Mouse (Mus musculus) kidney, postnatal 0 days (tissue): ENCODE measurements at regions not wholly inside any gene's neighbourhood (a gene's known extent, or its start where the extent isn't known, plus 50 kb on each side); places are given as distances from the start of the nearest gene placed in this dataset.

Experiments used
- ATAC-seq: fragments of 200-750 bp; cut with Nextera tagmentation; replicated peaks from 2 replicates; pipeline ENCODE4 v1.8.0; 2017; ENCODE audit warnings: low read depth, moderate number of reproducible peaks, moderate TSS enrichment, moderate library complexity; ENCODE audit not compliant: low FRiP score
- DNase-seq: peaks from one replicate; pipeline ENCODE4 v3.0.0-alpha.2; 2016; ENCODE audit warnings: low spot score
- H3K27ac ChIP-seq: fragments of 300-500 bp; sonication (generic); 2 replicates; pipeline ENCODE4 v1.5.1; 2014; ENCODE audit warnings: mild to moderate bottlenecking
- H3K27me3 ChIP-seq: fragments of 300-500 bp; sonication (generic); 2 replicates; pipeline ENCODE4 v1.6.1; 2014; ENCODE audit warnings: low read length, mixed read lengths; ENCODE audit not compliant: insufficient read depth
- H3K36me3 ChIP-seq: fragments of 300-500 bp; sonication (generic); 2 replicates; pipeline ENCODE4 v1.6.1; 2014; ENCODE audit warnings: low read length, mixed read lengths; ENCODE audit not compliant: insufficient read depth
- H3K4me1 ChIP-seq: fragments of 300-500 bp; sonication (generic); replicated peaks from 2 replicates; pipeline ENCODE4 v1.6.1; 2014; ENCODE audit warnings: antibody characterized with exemption, low read length, mixed read lengths; ENCODE audit not compliant: insufficient read depth
- H3K4me2 ChIP-seq: fragments of 300-500 bp; sonication (generic); 2 replicates; pipeline ENCODE4 v1.6.1; 2014; ENCODE audit warnings: mild to moderate bottlenecking, low read length, moderate library complexity, mixed read lengths
- H3K4me3 ChIP-seq: fragments of 300-500 bp; sonication (generic); replicated peaks from 2 replicates; pipeline ENCODE4 v1.5.1; 2014; ENCODE audit warnings: low read depth, low read length
- H3K9ac ChIP-seq: fragments of 300-500 bp; sonication (generic); 2 replicates; pipeline ENCODE4 v1.6.1; 2014; ENCODE audit warnings: low read depth, low read length
- H3K9me3 ChIP-seq: fragments of 300-500 bp; sonication (generic); replicated peaks from 2 replicates; pipeline ENCODE4 v1.6.1; 2016; ENCODE audit warnings: low read length, inconsistent platforms, mixed read lengths
- CTCF ChIP-seq: IDR thresholded peaks from 2 replicates; pipeline ENCODE4 v1.5.1; 2016; ENCODE audit warnings: antibody characterized with exemption, low read depth, mild to moderate bottlenecking, moderate library complexity
- WGBS: fragments of 180-500 bp; shearing (Covaris S2); extraction: QIAGEN DNeasy Blood & Tissue Kit; methylation state at CpG from one replicate; pipeline ENCODE4 v1.1.7; 2014; 5-methylcytosine and 5-hydroxymethylcytosine counted together

DNA sequence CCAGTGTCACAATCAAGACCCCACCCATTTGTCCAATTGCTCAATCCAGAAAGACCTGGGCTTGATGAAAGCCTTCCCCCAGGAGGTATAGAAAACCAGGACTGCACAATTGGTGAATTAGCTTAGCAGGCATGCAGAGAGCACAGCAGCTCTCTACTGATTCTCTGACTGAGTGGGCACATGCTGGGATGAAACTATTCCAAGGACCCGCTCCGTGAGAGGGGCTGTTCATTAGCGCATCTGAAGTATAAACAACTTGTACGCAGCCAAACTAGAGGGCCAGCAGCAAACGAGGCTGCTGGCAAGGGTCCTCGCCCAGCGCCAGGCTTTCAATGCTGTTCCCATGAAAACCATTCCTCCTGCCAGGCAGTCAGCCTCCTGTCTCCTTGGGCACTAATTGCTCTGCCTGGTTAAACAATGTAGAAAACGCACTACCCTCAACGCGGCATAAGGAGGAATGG, 122.3 kb downstream of the Basp1 start:
- no peak for TF ChIP-seq CTCF
- no peaks in the 10 kb centered on the region for H3K9me3 ChIP-seq
- no peaks in the 10 kb centered on the region for H3K27me3 ChIP-seq
- no peak overlapping the region for H3K4me3 ChIP-seq
- no peaks in the 10 kb centered on the region for H3K4me1 ChIP-seq
- H3K9ac ChIP-seq = no peak overlapping the region
- no peak overlapping the region for H3K27ac ChIP-seq
- DNase-seq (no peak), ATAC-seq (no peak)
- no peaks in the 10 kb centered on the region for H3K36me3 ChIP-seq
- no peak overlapping the region for H3K4me2 ChIP-seq
- 83% methylated on average over 10 of the region's 10 CpGs for WGBS

DNA sequence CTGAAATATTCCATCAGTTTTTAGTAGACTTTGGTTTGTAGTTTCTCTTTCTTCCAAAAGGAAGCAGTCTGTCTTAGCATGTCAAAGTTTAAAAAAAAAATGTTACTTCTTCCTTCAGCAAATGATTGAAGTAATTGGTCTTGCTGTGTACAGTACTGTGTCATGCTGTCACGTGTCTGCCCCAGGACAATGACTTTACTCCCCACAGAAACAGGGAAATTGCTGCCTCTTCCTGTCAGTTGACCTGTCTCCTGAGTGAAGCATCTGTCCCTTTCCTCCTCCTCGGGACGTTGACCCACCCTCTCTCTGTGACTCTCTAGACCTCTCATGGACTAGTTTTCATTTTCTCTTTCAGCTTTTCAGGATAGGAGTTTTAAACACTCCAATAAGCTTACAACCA, 125.7 kb downstream of the Basp1 start:
- no peak overlapping the region for H3K9ac ChIP-seq
- no peaks in the 10 kb centered on the region for H3K9me3 ChIP-seq
- no peaks in the 10 kb centered on the region for H3K36me3 ChIP-seq
- DNase-seq (no peak), ATAC-seq (no peak)
- H3K27me3 ChIP-seq = no peaks in the 10 kb centered on the region
- H3K4me2 ChIP-seq = no peak overlapping the region
- no peak overlapping the region for H3K27ac ChIP-seq
- no peak overlapping the region for H3K4me3 ChIP-seq
- WGBS = 37% methylated on average over 3 of the region's 3 CpGs
- no peak for TF ChIP-seq CTCF
- H3K4me1 ChIP-seq = no peaks in the 10 kb centered on the region

DNA sequence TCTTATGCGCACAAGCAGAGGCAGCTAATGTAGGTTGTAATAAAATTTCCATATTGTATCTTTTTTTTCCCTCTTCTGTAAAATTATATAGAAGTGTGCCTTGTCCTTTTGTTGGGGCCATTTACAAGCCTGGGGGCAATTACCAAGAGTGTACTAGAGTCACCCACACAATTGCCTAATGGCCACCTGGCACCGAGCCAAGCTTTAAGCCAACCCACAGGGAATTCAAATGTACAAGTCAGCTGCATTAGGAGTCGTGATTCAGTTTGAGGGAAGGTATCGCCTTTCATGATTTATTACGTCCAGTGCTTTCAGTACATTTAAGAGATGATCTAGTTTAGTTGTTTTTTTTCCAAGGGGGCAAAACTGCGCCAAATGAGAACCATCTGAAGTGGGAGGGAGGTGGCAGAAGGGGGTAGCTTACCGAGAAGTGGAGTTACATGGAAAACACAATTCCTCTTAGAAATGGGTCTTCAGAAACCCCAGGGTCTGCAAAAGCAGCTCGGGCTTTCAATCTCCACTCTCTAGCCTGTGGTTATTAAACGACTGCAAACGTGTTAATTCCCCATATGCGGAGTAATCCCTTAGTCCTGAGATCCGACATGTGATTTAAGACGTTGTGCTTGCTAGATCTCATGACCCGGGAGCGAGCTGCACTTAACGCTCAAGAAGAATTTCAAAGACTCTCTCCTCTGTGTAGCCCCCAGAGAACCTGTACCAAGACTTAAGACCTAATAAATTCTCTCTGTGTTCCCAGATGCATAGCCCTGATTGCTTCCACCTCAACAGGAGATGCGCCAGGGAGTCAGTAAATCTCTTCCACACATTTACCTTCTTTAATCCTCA, 129.0 kb downstream of the Basp1 start:
- no peak overlapping the region for H3K27ac ChIP-seq
- H3K36me3 ChIP-seq = no peaks in the 10 kb centered on the region
- TF ChIP-seq CTCF = no peak
- no peak overlapping the region for H3K4me2 ChIP-seq
- no peaks in the 10 kb centered on the region for H3K4me1 ChIP-seq
- 20% methylated on average over 17 of the region's 17 CpGs for WGBS
- H3K9ac ChIP-seq = no peak overlapping the region
- ATAC-seq = no peak
- H3K27me3 ChIP-seq = no peaks in the 10 kb centered on the region
- H3K4me3 ChIP-seq = no peak overlapping the region
- H3K9me3 ChIP-seq = no peaks in the 10 kb centered on the region
- DNase-seq = peak; percentile 33

DNA sequence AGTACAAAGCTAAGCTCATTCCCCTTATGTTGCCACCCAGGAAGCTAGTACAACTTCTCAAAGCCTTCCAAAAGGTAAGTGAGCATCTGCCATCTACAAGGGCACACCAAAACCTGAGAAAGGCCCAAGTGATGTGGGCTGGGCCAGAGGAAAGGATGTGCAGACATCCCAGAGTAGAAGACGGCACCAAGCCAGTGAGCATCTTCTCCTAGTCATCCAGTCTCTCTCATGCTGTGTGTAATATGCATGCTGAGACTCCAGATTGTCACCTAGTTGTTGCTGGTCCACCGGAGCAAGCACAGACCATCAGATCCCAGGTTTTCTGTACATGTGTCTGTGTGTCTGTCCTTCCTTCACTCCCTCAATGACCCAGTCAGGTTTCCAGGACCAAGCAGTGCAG, 129.9 kb downstream of the Basp1 start:
- no peak for TF ChIP-seq CTCF
- no peak overlapping the region for H3K4me2 ChIP-seq
- ATAC-seq = no peak

DNA sequence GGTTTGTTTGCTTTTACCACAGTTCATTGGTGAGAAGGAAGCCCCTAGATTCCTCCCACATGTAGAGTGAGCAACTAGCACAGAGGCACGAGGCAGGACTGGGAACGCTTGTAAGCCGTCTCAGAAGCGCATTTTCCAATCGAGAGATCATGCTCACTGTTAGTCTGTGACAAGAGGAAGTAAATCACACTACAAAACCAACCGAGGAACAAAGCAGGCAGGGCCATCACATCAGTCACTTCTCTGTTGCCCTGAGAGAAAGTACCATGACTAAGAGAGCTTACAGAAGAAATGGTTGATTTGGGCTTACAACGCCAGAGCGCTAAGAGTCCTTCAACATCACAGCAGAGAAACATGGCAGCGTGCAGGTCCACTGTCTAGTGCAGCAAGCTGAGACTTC, 131.2 kb downstream of the Basp1 start:
- Histone ChIP-seq H3K27ac (no peak overlapping the region), H3K4me2 (no peak overlapping the region), H3K36me3 (no peaks in the 10 kb centered on the region), H3K9ac (no peak overlapping the region), H3K4me1 (no peaks in the 10 kb centered on the region), H3K27me3 (no peaks in the 10 kb centered on the region), H3K9me3 (no peaks in the 10 kb centered on the region), H3K4me3 (no peak overlapping the region)
- 45% methylated on average over 9 of the region's 9 CpGs for WGBS
- no peak for TF ChIP-seq CTCF
- ATAC-seq = no peak
- DNase-seq = no peak

More for the DNA sequence above, 129.9 kb downstream of the Basp1 start:
- H3K9me3 ChIP-seq = no peaks in the 10 kb centered on the region
- H3K27ac ChIP-seq = no peak overlapping the region
- no peak overlapping the region for H3K9ac ChIP-seq
- H3K4me1 ChIP-seq = no peaks in the 10 kb centered on the region
- H3K27me3 ChIP-seq = no peaks in the 10 kb centered on the region
- H3K36me3 ChIP-seq = no peaks in the 10 kb centered on the region
- no peak for DNase-seq
- WGBS = 89% methylated on average over 2 of the region's 2 CpGs
- H3K4me3 ChIP-seq = no peak overlapping the region

DNA sequence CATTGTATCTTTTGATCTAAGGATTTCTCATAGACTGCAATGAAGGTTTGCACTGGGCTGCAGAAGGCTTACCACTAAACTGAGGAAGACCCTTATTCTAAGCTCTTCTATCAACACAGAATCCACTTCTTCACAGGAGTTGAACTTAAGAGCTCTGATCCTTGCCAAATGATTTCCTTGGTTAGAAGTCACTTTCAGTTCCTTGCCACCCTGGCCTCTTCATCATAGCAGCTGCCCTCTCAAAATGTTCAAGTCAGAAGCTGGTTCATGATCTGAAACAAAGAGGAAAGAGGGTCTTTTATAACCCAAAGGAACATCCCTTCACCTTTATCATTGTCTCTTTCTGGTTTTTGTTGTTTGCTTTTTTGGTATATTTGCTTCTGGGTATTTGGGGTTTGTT, 131.6 kb downstream of the Basp1 start:
- no peak for DNase-seq
- no peak overlapping the region for H3K4me2 ChIP-seq
- TF ChIP-seq CTCF = no peak

More for the DNA sequence above, 131.6 kb downstream of the Basp1 start:
- H3K4me1 ChIP-seq = no peaks in the 10 kb centered on the region
- H3K27ac ChIP-seq = no peak overlapping the region
- no peaks in the 10 kb centered on the region for H3K9me3 ChIP-seq
- H3K9ac ChIP-seq = no peak overlapping the region
- H3K4me3 ChIP-seq = no peak overlapping the region
- no peaks in the 10 kb centered on the region for H3K36me3 ChIP-seq
- ATAC-seq = no peak
- no peaks in the 10 kb centered on the region for H3K27me3 ChIP-seq
